Mouse (Mus musculus): ENCODE results near the gene Clcf1. TPM values are rescaled to one million over a fixed set of nuclear protein-coding genes. Genes with fewer than 3 reads are reported as not detected.

The Clcf1 gene
- polyA plus RNA-seq, 1 experiment from 2014 or later = 6.5 TPM

- 80% methylated on average over 11 of the region's 11 CpGs for WGBS
- Histone ChIP-seq H3K36me3 (ENCODE audit: insufficient read depth, low read length) (no peaks in the 10 kb centered on the region), H3K27ac (no peak overlapping the region), H3K4me3 (replicated peaks; ENCODE audit: low read depth, low read length) (no peak overlapping the region), H3K9me3 (replicated peaks; ENCODE audit: low read length) (no peaks in the 10 kb centered on the region), H3K4me1 (replicated peaks; ENCODE audit: insufficient read depth, low read length) (no peaks in the 10 kb centered on the region), H3K9ac (ENCODE audit: low read depth, low read length) (no peak overlapping the region), H3K4me2 (ENCODE audit: low read length) (no peak overlapping the region), H3K27me3 (ENCODE audit: insufficient read depth, low read length) (no peaks in the 10 kb centered on the region)
- TF ChIP-seq CTCF (IDR thresholded peaks at IDR 0.05; ENCODE audit: low read depth) = peak; percentile 55; the same call in 1 of the 2 replicates
- DNase-seq (ENCODE audit: low spot score) (no peak), ATAC-seq (replicated peaks; ENCODE audit: low FRiP score, low read depth) (no peak)
Observed at GRCm38 (mm10) chr19:4255583-4256162, 41.6 kb downstream of the Clcf1 start.

GRCm38 (mm10) chr19:4257216-4257896, 43.3 kb downstream of the Clcf1 start:
- Histone ChIP-seq H3K9ac (ENCODE audit: low read depth, low read length) (peak overlapping the region; percentile 51), H3K27ac (0 out of 2 replicates have a peak overlapping the region, but pooled peaks have one; percentile 31), H3K9me3 (replicated peaks; ENCODE audit: low read length) (no peaks in the 10 kb centered on the region), H3K36me3 (ENCODE audit: insufficient read depth, low read length) (no peaks in the 10 kb centered on the region), H3K27me3 (ENCODE audit: insufficient read depth, low read length) (no peaks in the 10 kb centered on the region), H3K4me2 (ENCODE audit: low read length) (peak overlapping the region; percentile 91), H3K4me1 (replicated peaks; ENCODE audit: insufficient read depth, low read length) (no peaks in the 10 kb centered on the region), H3K4me3 (replicated peaks; ENCODE audit: low read depth, low read length) (peak overlapping the region; percentile 58)
- WGBS = under 1% methylated on average over 41 of the region's 41 CpGs
- TF ChIP-seq CTCF (IDR thresholded peaks at IDR 0.05; ENCODE audit: low read depth) = peak; percentile 97
- DNase-seq (ENCODE audit: low spot score) = peak; percentile 97
- peak; percentile 85 for ATAC-seq (replicated peaks; ENCODE audit: low FRiP score, low read depth)

GRCm38 (mm10) chr19:4257897-4258252, 43.8 kb downstream of the Clcf1 start:
- Histone ChIP-seq H3K9me3 (replicated peaks; ENCODE audit: low read length) (no peaks in the 10 kb centered on the region), H3K27ac (0 out of 2 replicates have a peak overlapping the region, but pooled peaks have one; percentile 31)
- peak; percentile 4; the same call in 1 of the 2 replicates for ATAC-seq (replicated peaks; ENCODE audit: low FRiP score, low read depth)

GRCm38 (mm10) chr19:4261038-4261698, 47.1 kb downstream of the Clcf1 start:
- Histone ChIP-seq H3K4me3 (replicated peaks; ENCODE audit: low read depth, low read length) (no peak overlapping the region), H3K9ac (ENCODE audit: low read depth, low read length) (no peak overlapping the region), H3K27ac (no peak overlapping the region), H3K9me3 (replicated peaks; ENCODE audit: low read length) (no peaks in the 10 kb centered on the region), H3K27me3 (ENCODE audit: insufficient read depth, low read length) (no peaks in the 10 kb centered on the region), H3K4me1 (replicated peaks; ENCODE audit: insufficient read depth, low read length) (no peaks in the 10 kb centered on the region), H3K36me3 (ENCODE audit: insufficient read depth, low read length) (no peaks in the 10 kb centered on the region), H3K4me2 (ENCODE audit: low read length) (no peak overlapping the region)
- ATAC-seq (replicated peaks; ENCODE audit: low FRiP score, low read depth) (0 out of 2 replicates have a peak, but pooled peaks have one; percentile 15), DNase-seq (ENCODE audit: low spot score) (peak; percentile 24)
- TF ChIP-seq CTCF (IDR thresholded peaks at IDR 0.05; ENCODE audit: low read depth) = peak; percentile 42; the same call in 1 of the 2 replicates
- 60% methylated on average over 8 of the region's 8 CpGs for WGBS

More at GRCm38 (mm10) chr19:4257897-4258252, 43.8 kb downstream of the Clcf1 start:
- peak overlapping the region; percentile 91 for H3K4me2 ChIP-seq (ENCODE audit: low read length)
- no peak; the same call in 1 of the 2 replicates for TF ChIP-seq CTCF (IDR thresholded peaks at IDR 0.05; ENCODE audit: low read depth)
- H3K4me1 ChIP-seq (replicated peaks; ENCODE audit: insufficient read depth, low read length) = no peaks in the 10 kb centered on the region
- H3K4me3 ChIP-seq (replicated peaks; ENCODE audit: low read depth, low read length) = no peak overlapping the region; the same call in 1 of the 2 replicates
- WGBS = 18% methylated on average over 12 of the region's 12 CpGs
- H3K36me3 ChIP-seq (ENCODE audit: insufficient read depth, low read length) = no peaks in the 10 kb centered on the region
- no peak for DNase-seq (ENCODE audit: low spot score)
- no peaks in the 10 kb centered on the region for H3K27me3 ChIP-seq (ENCODE audit: insufficient read depth, low read length)
- peak overlapping the region; percentile 44 for H3K9ac ChIP-seq (ENCODE audit: low read depth, low read length)

- WGBS = 66% methylated on average over 6 of the region's 6 CpGs
- H3K27me3 ChIP-seq (ENCODE audit: insufficient read depth, low read length) = no peaks in the 10 kb centered on the region
- no peak overlapping the region for H3K9ac ChIP-seq (ENCODE audit: low read depth, low read length)
- no peak overlapping the region for H3K27ac ChIP-seq
- H3K4me1 ChIP-seq (replicated peaks; ENCODE audit: insufficient read depth, low read length) = no peaks in the 10 kb centered on the region
- ATAC-seq (replicated peaks; ENCODE audit: low FRiP score, low read depth) (no peak), DNase-seq (ENCODE audit: low spot score) (no peak)
- no peak overlapping the region for H3K4me3 ChIP-seq (replicated peaks; ENCODE audit: low read depth, low read length)
- no peaks in the 10 kb centered on the region for H3K9me3 ChIP-seq (replicated peaks; ENCODE audit: low read length)
- no peaks in the 10 kb centered on the region for H3K36me3 ChIP-seq (ENCODE audit: insufficient read depth, low read length)
- H3K4me2 ChIP-seq (ENCODE audit: low read length) = no peak overlapping the region
- no peak for TF ChIP-seq CTCF (IDR thresholded peaks at IDR 0.05; ENCODE audit: low read depth)
Observed at GRCm38 (mm10) chr19:4262756-4263155, 48.7 kb downstream of the Clcf1 start.

GRCm38 (mm10) chr19:4263702-4264101, 49.7 kb downstream of the Clcf1 start:
- Histone ChIP-seq H3K27ac (no peak overlapping the region), H3K4me3 (replicated peaks; ENCODE audit: low read depth, low read length) (no peak overlapping the region), H3K27me3 (ENCODE audit: insufficient read depth, low read length) (no peaks in the 10 kb centered on the region), H3K9ac (ENCODE audit: low read depth, low read length) (no peak overlapping the region), H3K9me3 (replicated peaks; ENCODE audit: low read length) (no peaks in the 10 kb centered on the region), H3K4me1 (replicated peaks; ENCODE audit: insufficient read depth, low read length) (0 out of 2 replicates have a peak, but pooled peaks cover 5% of the 10 kb centered on the region), H3K36me3 (ENCODE audit: insufficient read depth, low read length) (no peaks in the 10 kb centered on the region), H3K4me2 (ENCODE audit: low read length) (no peak overlapping the region)
- TF ChIP-seq CTCF (IDR thresholded peaks at IDR 0.05; ENCODE audit: low read depth) = no peak
- no peak for DNase-seq (ENCODE audit: low spot score)
- 69% methylated on average over 14 of the region's 14 CpGs for WGBS
- ATAC-seq (replicated peaks; ENCODE audit: low FRiP score, low read depth) = no peak
